Mouse (Mus musculus): ENCODE measurements at regions not wholly inside any gene's neighbourhood (a gene's known extent, or its start where the extent isn't known, plus 50 kb on each side); places are given as distances from the start of the nearest gene placed in this dataset.

DNA sequence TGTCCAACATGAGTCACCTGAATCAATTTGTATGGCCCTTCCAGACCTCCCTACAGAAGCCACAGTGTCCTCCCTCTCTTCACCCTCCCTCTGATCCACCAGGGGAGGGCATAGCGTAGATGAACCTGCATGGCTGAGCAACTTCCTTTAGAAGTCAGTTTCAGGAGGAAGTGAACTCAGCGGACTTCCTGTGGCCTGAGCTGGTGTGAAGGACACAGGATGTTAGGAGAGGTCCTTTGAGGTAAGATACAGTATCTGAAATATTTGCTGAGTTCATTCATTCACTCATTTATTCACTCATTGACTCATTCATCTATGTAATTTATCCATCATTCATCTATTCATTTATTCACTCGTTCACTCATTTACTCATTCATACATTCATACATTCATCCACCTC is 152.6 kb downstream of the Chst1 start:
- no peak for DNase-seq (ENCODE audit: low spot score)

DNA sequence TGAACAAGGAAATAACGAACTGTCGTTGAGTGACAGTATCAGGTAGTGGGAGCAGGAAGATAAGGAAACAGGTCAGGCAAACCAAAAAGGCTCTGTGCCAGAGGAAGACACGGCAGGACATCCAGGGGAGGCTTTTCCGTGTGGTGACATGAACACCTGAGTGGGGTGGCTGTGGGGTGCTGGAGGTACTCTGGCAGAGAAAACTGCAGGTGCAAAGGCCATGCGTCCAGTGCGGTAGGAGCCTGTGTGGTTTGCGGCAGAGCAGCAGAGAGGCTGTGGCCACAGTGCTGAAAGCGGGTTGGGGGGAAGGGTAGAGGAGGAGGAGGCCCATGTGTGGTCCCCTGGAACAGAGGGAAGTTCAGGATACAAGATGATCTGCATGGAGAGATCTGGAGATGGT is 153.3 kb downstream of the Chst1 start:
- DNase-seq (ENCODE audit: low spot score), result no peak

DNA sequence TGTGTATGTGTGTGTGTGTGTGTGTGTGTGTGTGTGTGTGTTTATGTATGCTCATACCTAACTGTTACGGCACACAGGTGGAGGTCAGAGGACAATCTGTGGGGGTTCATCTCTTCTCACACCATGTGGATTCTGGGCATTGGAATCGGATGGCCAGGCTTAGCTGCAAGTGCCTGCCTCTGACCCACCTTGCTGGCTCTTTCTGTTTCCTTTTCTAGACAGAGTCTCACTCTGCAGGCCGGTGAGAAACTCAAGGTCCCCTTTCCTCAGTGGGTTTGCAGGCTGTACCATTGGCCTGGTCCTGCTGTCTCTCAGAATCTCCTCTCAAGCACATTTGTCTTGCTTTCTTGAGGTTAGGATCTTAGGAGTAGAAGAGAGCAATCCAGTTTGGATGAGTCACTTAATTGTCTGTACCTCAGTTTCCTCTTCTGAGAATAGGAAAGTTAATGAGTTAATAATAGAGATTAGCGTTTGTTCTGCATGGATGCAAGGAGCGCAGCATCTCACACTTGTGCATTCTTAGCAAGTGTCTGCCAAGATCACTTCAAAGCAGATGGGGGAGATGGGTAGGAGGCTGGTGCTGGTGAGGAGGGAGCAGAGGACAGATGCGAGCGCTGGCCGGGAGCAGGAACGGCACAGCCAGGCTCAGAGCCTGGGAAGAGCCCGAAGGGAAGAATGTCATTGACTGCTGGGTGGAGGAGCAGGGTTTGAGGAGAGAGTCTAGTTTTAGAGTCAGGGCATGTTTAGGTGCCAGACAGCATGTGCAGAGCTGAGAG is 155.2 kb downstream of the Chst1 start:
- DNase-seq (ENCODE audit: low spot score), result no peak

DNA sequence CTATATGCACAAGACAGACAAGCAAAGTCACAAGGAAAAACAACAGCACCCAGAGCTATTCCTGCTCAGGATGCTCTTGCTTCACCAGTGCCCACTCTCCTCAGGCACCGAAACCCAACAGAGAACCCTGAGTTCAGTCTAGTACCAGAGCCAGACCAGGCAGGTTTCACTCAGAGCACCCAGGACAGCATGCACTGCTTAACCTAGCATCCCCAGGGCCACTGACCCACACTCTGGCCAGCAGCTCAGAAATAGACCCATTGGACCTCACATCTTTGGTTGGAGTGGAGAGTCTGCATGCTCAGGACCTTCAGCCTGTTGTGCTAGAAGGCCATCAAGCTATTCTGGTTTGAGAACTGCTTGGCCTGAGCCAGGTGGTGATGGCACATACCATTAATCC is 157.0 kb downstream of the Chst1 start:
- no peak for DNase-seq (ENCODE audit: low spot score)

DNA sequence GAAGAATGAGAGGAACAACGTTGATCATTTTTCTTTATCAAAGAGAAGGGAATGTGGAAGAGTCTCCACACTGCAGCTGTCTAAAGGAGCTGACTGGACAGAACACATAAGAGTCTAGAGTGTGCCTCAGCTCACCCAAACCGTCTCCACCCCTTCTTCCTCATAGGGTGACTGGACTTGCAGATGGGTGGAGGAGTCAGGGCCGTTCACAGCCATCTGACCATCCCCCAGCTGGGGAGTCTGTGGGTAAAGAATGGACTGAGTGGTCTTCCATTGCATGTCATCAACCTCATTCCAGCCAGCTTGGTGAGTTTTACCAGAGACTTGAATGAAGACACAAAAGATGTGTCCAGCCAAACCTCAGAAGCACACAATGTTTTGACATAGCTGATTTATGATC is 156.1 kb upstream of the Syt13 start:
- DNase-seq (ENCODE audit: low spot score), result no peak

DNA sequence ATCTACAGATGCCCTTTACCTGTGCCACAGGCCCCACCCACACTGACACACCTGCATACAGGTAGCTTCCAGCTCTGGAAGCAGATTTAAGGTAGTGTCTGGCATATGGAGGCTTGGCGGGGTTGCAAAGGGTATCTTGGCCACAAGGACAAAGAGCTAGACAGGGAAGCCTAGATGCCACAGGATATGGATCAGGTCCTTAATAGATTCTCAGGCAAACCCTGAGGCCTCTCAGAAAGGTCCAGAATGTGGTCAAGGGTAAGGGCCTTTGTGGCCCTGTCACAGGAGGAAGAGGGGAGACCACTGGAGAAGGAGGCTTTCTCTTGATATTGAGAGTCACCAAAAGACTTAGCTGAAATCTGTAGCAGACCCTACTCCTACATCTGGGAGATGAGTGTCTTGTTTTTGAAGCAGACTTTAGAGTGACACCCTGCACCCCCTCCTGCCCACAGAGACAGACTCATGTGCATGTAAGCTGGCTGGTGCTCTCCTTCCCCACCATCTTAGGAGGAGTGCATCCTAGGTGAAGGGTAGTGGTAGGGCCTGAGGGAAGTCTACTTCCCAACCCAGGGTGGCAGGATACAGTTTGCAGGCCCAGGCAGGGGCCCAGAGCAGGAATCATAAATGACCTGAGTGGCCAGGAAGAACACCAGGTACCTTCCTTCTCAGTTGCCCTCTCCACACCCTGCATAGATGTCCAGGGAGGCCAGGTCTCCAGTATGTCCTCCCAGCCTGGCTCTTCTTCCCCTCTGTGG is 150.8 kb upstream of the Syt13 start:
- DNase-seq (ENCODE audit: low spot score), result no peak

DNA sequence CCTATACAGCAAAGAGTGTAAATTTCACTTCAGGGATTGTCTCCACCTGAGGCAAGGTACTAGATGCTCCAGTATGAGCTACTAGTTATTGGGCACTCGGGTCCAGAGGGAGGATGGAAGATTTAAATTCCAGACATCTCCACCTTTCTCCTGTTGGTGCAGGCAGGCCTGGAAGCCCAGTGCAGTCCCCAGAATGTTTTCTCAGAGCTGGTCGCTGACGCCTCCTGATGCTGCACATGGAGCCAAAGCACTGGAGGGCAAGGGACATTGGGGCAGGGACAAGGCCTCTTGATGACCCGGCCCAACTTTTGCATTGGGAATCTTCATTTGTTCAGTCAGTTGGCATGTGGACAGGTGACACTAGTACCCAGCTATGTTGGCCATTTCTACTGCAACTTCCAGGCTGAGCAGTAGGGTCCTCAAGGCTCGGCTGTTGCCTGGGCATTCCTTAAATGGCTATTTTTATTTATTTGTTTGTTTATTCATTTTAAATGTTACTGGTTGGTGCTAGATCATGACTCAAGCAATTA is 147.4 kb upstream of the Syt13 start:
- DNase-seq (ENCODE audit: low spot score), result no peak

DNA sequence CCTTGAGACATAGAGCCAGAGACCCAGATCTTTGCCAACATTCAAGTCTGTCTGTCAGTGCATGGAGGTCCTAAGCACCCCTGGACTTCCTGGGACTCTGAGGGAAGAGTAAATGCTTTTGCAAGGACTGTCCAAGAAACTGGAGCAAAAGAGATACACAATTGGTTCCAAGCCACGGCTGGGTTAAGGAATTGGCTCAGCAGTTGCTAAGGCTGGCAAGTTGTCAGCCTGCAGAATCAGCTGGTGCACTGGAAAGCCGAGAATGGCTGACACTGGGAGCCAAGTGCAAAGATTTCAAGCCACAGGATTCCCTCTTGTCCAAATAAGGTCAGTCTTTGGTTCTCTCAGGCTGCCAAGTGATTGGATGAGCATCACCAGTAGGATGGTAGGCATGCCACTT is 146.8 kb upstream of the Syt13 start:
- no peak for DNase-seq (ENCODE audit: low spot score)

DNA sequence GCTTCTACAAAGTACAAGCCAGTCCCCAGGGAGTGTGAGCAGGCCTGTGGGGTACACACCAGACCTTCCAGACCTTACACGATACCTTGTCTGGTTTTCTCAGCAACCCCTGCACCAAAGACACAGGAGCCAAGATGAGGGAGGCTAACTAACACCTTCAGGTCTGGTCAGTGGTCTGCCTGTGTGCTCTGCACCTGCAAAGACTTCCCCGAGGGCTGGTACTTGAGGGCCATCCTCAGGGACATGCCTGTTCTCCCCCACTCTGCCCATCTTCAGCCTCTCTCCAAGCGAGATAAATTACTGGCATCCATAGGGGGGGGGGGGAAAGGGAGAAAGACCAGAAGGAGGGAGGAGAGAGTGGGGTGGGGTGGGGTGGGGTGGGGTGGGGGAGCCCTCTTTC is 145.8 kb upstream of the Syt13 start:
- DNase-seq (ENCODE audit: low spot score), result no peak

DNA sequence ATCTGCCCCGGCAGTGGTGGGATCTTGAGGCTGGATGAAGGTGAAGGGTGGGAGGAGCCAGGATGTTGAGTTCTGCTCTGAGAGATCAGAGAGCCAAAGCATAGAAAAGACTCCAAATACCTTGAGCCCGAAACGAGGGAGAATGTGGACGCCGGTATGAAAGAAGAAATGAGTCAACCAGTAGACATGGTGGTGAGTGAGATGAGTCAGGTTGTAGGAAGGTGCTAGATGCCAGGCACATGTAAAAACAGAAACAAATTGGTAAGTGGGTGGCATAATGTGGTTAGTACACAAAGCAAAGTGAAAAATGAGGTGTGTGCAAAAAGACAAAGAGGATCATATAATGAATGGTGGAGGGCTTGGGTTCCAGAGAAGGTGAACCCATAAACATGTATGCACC is 144.8 kb upstream of the Syt13 start:
- no peak for DNase-seq (ENCODE audit: low spot score)

DNA sequence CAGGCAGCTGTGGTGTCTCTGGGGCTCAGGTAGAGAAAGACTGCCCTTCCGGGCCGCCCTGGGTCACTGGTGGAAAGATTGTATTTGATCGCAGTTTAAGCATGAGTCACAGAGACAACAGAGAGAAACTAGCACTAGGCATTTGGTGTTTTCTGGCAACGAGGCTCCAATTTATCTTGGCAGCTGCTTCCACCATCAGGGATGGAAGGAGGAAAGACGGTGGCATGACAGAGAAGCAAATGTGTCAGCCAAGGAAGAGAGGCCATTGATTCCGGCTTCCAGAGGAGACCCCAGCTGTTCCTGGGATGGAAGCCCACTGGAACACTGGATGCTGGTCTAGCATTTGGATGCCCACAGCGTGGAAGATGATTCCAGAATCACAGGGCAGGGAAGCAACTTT is 142.3 kb upstream of the Syt13 start:
- DNase-seq (ENCODE audit: low spot score), result no peak

DNA sequence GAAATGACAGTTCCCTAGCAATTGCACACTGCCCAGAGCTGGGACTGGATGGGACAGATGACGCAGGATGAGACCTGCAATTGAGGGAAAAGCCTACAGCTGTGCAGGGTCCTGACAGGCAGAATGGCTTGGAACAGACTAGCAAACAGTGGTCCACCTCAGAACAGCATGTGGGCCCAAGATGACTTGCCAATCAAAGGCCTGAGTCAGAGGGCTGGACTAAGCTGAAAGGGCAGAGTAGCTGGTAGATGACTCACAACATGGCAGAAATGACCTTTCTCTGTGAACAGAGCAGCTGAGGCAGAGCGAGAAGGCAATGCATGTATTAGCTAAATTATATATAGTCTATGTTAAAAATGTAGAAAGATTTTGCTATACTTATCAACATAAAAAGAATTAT is 138.4 kb upstream of the Syt13 start:
- DNase-seq (ENCODE audit: low spot score), result no peak

DNA sequence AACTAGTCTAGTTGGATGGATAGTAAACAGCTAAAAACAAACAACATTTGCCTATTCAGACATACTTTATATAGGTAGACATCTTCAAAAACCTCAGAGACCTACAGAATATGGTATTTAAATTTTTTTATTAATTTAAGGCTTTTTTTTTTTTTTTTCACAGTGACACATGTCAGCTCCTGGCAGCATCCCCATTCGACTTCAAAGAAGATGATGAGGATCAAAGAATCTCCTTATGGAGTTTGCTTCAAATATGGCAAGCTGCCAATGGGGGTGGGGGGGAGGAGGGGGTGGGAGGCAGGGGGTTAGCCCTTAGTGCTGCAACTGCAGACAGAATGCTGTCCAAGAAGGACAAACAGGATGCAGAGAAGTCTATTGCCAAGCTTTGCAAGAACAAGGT is 135.8 kb upstream of the Syt13 start:
- DNase-seq (ENCODE audit: low spot score), result no peak

DNA sequence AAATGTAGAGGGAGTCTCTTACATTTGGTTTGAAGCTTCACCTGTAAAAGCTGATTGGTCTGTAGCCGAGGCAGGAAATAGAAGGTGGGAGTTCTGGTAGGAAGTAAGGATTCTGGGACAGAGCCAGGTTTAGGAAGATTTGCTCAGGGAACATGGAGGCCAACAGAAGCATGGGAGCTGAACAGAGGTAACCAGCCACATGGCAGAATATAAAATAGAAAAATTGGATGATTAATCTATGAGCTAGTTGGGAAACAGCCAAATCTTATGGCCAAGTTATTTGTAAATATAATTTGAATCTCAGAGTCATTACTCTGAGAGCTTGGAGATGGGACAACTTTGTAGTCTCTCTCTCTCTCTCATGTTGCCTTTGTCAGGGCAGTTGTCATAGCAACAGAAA is 134.9 kb upstream of the Syt13 start:
- DNase-seq (ENCODE audit: low spot score), result no peak

DNA sequence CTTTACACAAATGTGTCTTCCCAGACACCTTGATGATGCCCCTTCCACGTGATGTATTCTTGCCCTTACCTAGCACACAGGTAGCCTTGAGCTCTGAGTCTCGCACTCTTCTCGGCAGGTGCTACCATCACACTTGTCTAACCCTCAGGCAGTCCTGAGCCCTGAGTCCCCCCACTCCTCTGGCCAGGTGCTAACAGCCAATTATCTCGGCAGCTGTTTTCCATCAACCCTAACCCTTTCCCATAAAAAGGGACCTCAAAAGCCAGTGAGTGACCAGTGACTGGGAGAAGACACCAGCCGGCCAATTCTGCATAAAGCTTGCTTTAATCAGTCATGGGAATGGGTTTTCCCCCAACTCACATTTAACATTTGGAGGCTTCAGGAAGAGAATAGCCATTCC is 133.4 kb upstream of the Syt13 start:
- no peak for DNase-seq (ENCODE audit: low spot score)

DNA sequence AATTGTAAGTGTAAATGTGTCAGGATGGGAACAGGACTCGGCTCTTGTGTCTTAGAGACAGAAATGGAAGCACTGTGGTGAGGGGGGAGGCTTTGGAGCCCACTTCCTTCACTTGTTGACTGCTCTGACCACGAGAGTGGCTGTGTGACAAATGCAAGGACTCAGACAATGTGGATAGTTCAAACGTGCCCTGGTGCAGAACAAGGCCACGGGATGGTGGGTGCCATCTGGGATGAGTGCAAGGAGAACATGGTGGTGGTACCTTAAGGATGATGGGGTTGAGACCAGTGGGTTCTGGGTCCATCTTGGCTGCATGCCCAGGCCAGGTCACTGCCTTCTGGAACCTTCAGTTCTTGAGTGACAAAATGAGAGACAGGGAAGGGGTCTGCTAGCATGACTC is 132.3 kb upstream of the Syt13 start:
- no peak for DNase-seq (ENCODE audit: low spot score)

DNA sequence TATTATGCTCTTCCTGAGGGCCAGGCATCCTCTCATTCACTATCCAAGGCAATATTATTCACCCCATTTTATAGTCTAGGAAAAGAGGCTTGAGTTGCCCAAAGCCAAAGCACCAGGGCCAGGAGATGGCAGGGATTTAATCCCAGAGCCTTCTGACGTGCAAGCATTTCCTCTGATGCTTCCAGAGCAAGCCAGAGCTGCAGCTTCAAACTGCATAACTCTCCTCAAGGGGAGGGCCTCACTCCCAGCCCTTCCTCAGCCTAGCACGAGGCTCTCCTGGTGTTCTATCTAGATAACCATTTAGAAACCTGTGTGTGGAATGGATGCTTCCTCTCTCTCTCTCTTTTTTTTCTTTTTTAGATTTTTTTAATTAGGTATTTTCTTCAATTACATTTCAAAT is 130.0 kb upstream of the Syt13 start:
- DNase-seq (ENCODE audit: low spot score), result no peak

DNA sequence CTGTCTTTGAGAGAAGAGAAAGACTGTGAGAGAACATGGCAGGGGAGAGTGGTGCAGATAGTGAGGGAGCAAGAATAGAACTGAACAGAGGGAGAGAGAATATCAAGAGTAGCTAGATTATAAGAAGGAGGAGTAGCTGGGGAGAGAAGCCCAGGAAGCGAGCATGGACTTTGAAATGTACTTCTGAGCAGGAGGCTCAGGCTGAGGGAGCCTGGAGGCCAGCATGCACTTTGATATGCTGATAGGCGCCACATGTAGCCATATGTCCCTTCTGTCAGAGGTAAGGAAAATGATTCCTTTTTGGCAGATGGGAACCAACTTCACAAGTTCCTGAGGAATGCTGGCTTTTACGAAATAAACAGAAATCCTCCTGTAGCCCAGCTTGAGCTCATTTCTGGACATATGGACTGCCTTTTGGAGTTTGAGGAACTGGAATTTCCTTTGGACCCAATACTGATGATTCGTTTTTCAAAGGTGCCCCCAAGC is 126.9 kb upstream of the Syt13 start:
- no peak for DNase-seq (ENCODE audit: low spot score)

DNA sequence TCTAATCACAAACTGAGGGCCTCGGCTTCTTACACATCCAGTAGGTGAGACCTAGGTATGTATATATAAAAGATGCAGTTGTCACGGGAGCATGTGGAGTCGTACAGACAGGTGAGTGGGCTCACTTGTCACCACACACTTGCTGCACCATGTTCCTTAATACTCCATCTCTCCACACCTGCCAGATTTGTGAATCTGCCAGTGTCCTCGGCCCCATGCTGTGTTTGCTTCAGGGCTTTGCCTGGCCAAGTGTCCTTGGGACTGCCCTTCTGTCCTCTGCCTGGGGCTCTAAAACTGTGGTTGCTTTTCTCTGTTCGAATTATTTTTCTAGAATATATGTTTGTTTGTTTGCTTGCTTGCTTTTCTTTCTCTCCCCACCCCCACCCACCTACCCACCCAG is 126.0 kb upstream of the Syt13 start:
- DNase-seq (ENCODE audit: low spot score), result no peak

DNA sequence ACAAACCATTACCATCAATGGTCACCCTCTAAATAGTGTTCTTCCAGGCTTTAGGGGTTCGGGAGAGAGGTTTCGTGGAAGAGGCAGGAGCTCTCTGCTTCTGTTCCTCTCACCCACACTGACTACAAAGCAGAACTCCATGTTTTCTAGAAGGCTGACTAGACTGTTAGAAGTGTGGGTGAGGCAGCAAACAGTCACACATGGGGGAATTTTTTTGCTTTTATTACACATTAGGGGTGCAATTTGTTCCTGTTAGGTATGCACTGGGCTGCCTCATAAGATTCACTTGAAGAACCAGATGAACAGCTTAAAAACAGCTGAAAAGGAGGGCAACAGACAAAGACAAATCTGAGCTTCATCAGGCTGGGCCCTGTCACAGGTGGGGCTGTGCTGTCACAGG is 124.5 kb upstream of the Syt13 start:
- no peak for DNase-seq (ENCODE audit: low spot score)

DNA sequence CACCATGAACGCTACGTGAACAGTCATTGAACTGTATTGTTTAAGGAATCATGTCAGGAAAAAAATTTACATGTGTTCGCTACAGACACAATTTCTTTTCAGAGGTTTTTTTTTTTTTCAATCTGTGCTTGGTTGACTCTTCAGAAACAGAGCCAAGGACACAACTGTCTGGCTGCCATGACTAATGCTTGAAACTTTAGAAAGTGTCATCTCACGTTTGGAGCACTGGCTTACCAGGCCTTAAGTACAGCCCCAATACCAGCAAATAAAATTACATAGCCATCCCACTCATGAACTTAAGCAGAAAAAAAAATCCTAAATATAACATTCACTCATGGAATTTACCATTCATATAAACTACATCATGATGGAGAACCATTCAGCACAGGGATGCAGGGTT is 115.1 kb upstream of the Syt13 start:
- DNase-seq (ENCODE audit: low spot score), result no peak

DNA sequence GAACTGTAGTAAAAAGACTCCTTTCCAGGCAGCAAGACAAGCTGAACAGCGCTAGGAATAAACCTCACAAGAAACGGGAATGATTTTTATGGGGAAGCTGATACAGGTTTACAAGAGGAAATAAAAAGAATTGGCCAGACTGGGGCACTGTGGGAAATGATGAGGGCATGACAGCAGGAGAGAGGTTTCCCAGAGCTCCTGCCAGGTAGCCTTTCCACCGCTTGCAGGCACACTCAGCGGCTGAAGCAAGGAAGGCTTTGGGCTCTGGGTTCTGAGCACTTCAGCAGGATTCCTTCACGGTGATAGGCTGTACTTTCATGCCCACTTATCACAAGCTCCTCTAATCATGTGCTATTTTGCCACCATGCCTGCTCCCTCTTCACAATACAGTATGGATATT is 114.2 kb upstream of the Syt13 start:
- DNase-seq (ENCODE audit: low spot score), result no peak

DNA sequence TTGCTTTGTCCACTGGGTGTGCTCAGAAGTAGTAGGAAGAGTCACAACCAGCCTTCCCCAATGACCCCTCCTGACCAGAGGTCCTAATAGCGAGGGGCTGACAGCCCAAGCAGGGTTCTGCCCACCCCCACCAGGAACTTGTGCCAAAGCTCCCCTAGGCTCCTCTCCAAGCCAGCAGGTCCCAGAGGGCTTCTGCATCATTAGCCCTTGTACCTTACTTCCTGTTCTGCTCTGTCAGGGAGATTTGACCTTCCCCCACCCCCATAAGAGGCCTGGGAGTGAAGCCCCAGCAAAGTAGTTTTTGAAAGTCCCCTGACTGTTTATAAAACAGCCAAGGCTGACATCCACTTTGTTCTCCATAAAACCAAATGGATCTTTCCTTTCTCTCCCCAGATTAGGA is 110.0 kb upstream of the Syt13 start:
- no peak for DNase-seq (ENCODE audit: low spot score)

DNA sequence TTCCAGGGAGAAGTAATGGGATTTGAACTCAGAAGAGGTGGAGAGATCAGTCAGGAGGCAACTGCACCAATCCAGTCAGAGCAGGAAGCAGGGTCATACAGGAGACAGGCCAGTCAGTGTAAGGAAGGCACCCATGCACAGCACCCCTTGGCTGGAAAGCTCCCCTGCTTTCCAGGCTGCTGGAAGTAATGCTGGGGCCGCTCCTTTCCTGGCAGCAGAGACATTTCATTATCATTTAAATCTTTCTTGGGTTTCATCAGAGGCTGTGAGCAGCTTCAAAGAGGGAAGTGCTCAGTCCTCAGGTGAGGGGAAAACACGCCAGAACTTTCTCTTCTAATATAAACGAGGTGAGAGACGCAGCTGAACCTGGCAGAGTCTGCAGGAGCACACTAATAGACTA is 109.1 kb upstream of the Syt13 start:
- no peak for DNase-seq (ENCODE audit: low spot score)
